20 mouse cellular contexts compared by ENCODE assay signal in genomic region chr13:92302466-92302865, GRCm38 (mm10). TPM values are rescaled to one million over a fixed set of nuclear protein-coding genes. Genes with fewer than 3 reads are reported as not detected.
"Had no signal": no experiment of that assay in that cellular context is flagged by ENCODE, and none has a peak within 500 bp of the region (broad histone marks: within the 10 kb centered on the region; RNA-seq: fewer than 3 reads in every experiment).

No protein-coding gene starts in this region.

- H3K9ac ChIP-seq: kidney, embryonic 15.5 days; liver, embryonic 15.5 days; lung, embryonic 15.5 days; midbrain, embryonic 13.5 days had no signal

- H3K4me1 ChIP-seq: lung, embryonic 15.5 days; megakaryocyte, embryonic 14.5 days; midbrain, embryonic 10.5 days; midbrain, embryonic 13.5 days had no signal

- H3K4me3 ChIP-seq: kidney, embryonic 15.5 days; liver, embryonic 15.5 days; lung, embryonic 15.5 days; megakaryocyte, embryonic 14.5 days; midbrain, embryonic 10.5 days; midbrain, embryonic 13.5 days had no signal

- ATAC-seq: midbrain, embryonic 13.5 days; midbrain, embryonic 16.5 days had no signal

- H3K27me3 ChIP-seq: kidney, embryonic 15.5 days; liver, embryonic 15.5 days; lung, embryonic 15.5 days; megakaryocyte, embryonic 14.5 days; midbrain, embryonic 13.5 days had no signal

- H3K4me2 ChIP-seq: kidney, embryonic 15.5 days; liver, embryonic 15.5 days; lung, embryonic 15.5 days; midbrain, embryonic 13.5 days had no signal

- H3K27ac ChIP-seq: kidney, embryonic 15.5 days; liver, embryonic 15.5 days; lung, embryonic 15.5 days; midbrain, embryonic 10.5 days; midbrain, embryonic 13.5 days had no signal

- H3K9me3 ChIP-seq: kidney, embryonic 15.5 days; liver, embryonic 15.5 days; lung, embryonic 15.5 days; midbrain, embryonic 10.5 days; midbrain, embryonic 13.5 days had no signal

- DNase-seq: kidney, adult 8-10 months; kidney, postnatal 10 days; left cerebral cortex, postnatal 4 days; lung, adult 18-20 months; lung, postnatal 10 days; lung, postnatal 36 days; thymus, adult 18-20 months; thymus, postnatal 36 days had no signal

RNA-seq across cellular contexts. Expression of gene Gm20379, which starts 3.3 kb away (rescaled TPM):
- polyA plus RNA-seq: liver, adult 2 months; small intestine, adult 2 months; spleen, adult 2 months; testis, adult 2 months; urinary bladder, adult 2 months had no signal
